Mouse (Mus musculus) kidney, adult 9 months (tissue): Measurements from ENCODE around the gene Mob3c.

Experiments used
- DNase-seq: peaks from one replicate; pipeline ENCODE4 v3.0.0; 2022

Gene Mob3c

GRCm38 (mm10) chr4:115827888-115828571 lies at the start of gene Mob3c:
Gene Mob3c, plus strand, starts transcription at chr4:115828092.
- peak; percentile 91 for DNase-seq

GRCm38 (mm10) chr4:115780269-115780668 lies 47.6 kb upstream of the Mob3c start:
- DNase-seq = no peak

GRCm38 (mm10) chr4:115780918-115781317 lies 47.0 kb upstream of the Mob3c start, which contains the start of gene Tex38:
Gene Tex38, minus strand, starts transcription at chr4:115781018.
- DNase-seq = no peak

GRCm38 (mm10) chr4:115782026-115782805 lies 45.7 kb upstream of the Mob3c start:
- DNase-seq = no peak

GRCm38 (mm10) chr4:115784769-115785510 lies 43.0 kb upstream of the Mob3c start, which contains the start of gene Atpaf1:
Gene Atpaf1, plus strand, starts transcription at chr4:115784812.
- DNase-seq = peak; percentile 63

GRCm38 (mm10) chr4:115785511-115786034 lies 42.3 kb upstream of the Mob3c start:
- DNase-seq = peak; percentile 44

- no peak for DNase-seq
These were observed 37.0 kb upstream of the Mob3c start for GRCm38 (mm10) chr4:115790864-115791263.

- no peak for DNase-seq
These were observed 32.5 kb upstream of the Mob3c start for GRCm38 (mm10) chr4:115795360-115795759.

- DNase-seq = no peak
These were observed 27.9 kb upstream of the Mob3c start for GRCm38 (mm10) chr4:115799981-115800380.

- DNase-seq = no peak
These were observed 15.6 kb upstream of the Mob3c start for GRCm38 (mm10) chr4:115812326-115812725.

GRCm38 (mm10) chr4:115815606-115816005 lies 12.3 kb upstream of the Mob3c start:
- no peak for DNase-seq

- no peak for DNase-seq
These were observed 7.7 kb upstream of the Mob3c start for GRCm38 (mm10) chr4:115820199-115820598.

GRCm38 (mm10) chr4:115820944-115821343 lies 6.9 kb upstream of the Mob3c start:
- DNase-seq = no peak

- DNase-seq = no peak
These were observed 6.5 kb upstream of the Mob3c start for GRCm38 (mm10) chr4:115821431-115821830.

GRCm38 (mm10) chr4:115821928-115822327 lies 6.0 kb upstream of the Mob3c start:
- no peak for DNase-seq

- no peak for DNase-seq
These were observed 3.7 kb upstream of the Mob3c start for GRCm38 (mm10) chr4:115824178-115824577.

- DNase-seq = no peak
These were observed 2.6 kb upstream of the Mob3c start for GRCm38 (mm10) chr4:115825271-115825670.

GRCm38 (mm10) chr4:115827066-115827465 lies 826 bp upstream of the Mob3c start:
- DNase-seq = no peak

- no peak for DNase-seq
These were observed 381 bp upstream of the Mob3c start for GRCm38 (mm10) chr4:115827535-115827887.

- DNase-seq = no peak
These were observed 645 bp downstream of the Mob3c start for GRCm38 (mm10) chr4:115828572-115828902.

- peak; percentile 31 for DNase-seq
These were observed 2.6 kb downstream of the Mob3c start for GRCm38 (mm10) chr4:115830491-115830890.

GRCm38 (mm10) chr4:115831221-115831620 lies 3.3 kb downstream of the Mob3c start:
- no peak for DNase-seq

- no peak for DNase-seq
These were observed 4.1 kb downstream of the Mob3c start for GRCm38 (mm10) chr4:115832040-115832439.
